Mouse (Mus musculus): ENCODE measurements around the gene Lck.

DNA sequence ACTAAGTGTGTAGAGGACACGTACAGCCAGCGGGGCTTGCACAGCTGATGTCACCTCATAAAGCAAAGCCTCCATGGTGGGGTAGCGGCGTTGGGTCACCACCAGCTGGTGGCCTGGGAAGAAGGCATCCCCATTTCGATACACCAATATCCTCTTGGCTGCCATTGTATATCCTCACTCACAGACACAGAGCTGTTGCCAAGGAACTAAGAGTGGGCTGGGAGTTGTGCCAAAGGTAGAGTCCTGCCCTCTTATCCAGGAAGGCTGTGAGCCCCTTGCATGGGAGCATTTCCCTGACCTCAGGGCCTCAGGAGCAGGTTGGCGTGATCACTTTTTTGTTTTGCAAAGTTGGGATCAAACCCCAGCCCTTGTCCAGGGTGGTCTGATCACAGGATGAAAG lies 40.7 kb upstream of the Lck start, which contains the start of gene Dcdc2b:
- TF ChIP-seq CTCF (IDR thresholded peaks at IDR 0.05; ENCODE audit: control insufficient read depth, insufficient read depth, low read length) (no peak), POLR2A (IDR thresholded peaks at IDR 0.05; ENCODE audit: borderline replicate concordance, control insufficient read depth, low read depth, low read length) (no peak)
